Mouse (Mus musculus) retina, postnatal 1 day (tissue): ENCODE data around the gene Slc43a1.
"Not testable (repeated sequence)": the region's sequence is repeated elsewhere in the genome, so short reads cannot be mapped to it uniquely, and the experiment has no call there.

Experiments used
- DNase-seq: peaks from one replicate; pipeline ENCODE4 v3.0.0-alpha.2; 2012

The Slc43a1 gene

GRCm38 (mm10) chr2:84838593-84838949 lies at the start of gene Slc43a1:
TSS of gene Slc43a1 (plus strand) at chr2:84838850.
- DNase-seq, result no peak

GRCm38 (mm10) chr2:84790418-84790817 lies 48.2 kb upstream of the Slc43a1 start:
- no peak for DNase-seq

GRCm38 (mm10) chr2:84792516-84792915 lies 46.1 kb upstream of the Slc43a1 start:
- DNase-seq, result no peak

GRCm38 (mm10) chr2:84793154-84793553 lies 45.5 kb upstream of the Slc43a1 start:
- no peak for DNase-seq

- DNase-seq, result no peak
Observed at GRCm38 (mm10) chr2:84793871-84794270, 44.8 kb upstream of the Slc43a1 start.

- peak; percentile 92 for DNase-seq
Observed at GRCm38 (mm10) chr2:84797833-84798492, 40.7 kb upstream of the Slc43a1 start.

- peak; percentile 77 for DNase-seq
Observed at GRCm38 (mm10) chr2:84798493-84798921, 40.1 kb upstream of the Slc43a1 start, which contains the start of gene Ube2l6. TSS of gene Ube2l6 (plus strand) at chr2:84798828.

GRCm38 (mm10) chr2:84799041-84799561 lies 39.5 kb upstream of the Slc43a1 start:
- DNase-seq, result peak; percentile 84

GRCm38 (mm10) chr2:84800304-84800703 lies 38.3 kb upstream of the Slc43a1 start:
- DNase-seq, result no peak

GRCm38 (mm10) chr2:84801223-84801622 lies 37.4 kb upstream of the Slc43a1 start:
- not testable (repeated sequence) for DNase-seq

- no peak for DNase-seq
Observed at GRCm38 (mm10) chr2:84803963-84804362, 34.7 kb upstream of the Slc43a1 start.

GRCm38 (mm10) chr2:84806546-84806945 lies 32.1 kb upstream of the Slc43a1 start:
- DNase-seq, result no peak

- no peak for DNase-seq
Observed at GRCm38 (mm10) chr2:84809330-84809729, 29.3 kb upstream of the Slc43a1 start.

- no peak for DNase-seq
Observed at GRCm38 (mm10) chr2:84810526-84810885, 28.1 kb upstream of the Slc43a1 start.

- DNase-seq, result peak; percentile 92
Observed at GRCm38 (mm10) chr2:84810886-84811577, 27.6 kb upstream of the Slc43a1 start.

- DNase-seq, result no peak
Observed at GRCm38 (mm10) chr2:84811880-84812279, 26.8 kb upstream of the Slc43a1 start.

- no peak for DNase-seq
Observed at GRCm38 (mm10) chr2:84812676-84813075, 26.0 kb upstream of the Slc43a1 start.

GRCm38 (mm10) chr2:84819861-84820260 lies 18.8 kb upstream of the Slc43a1 start:
- DNase-seq, result no peak

GRCm38 (mm10) chr2:84822552-84822951 lies 16.1 kb upstream of the Slc43a1 start, which contains the start of gene Smtnl1:
TSS of gene Smtnl1 (minus strand) at chr2:84822652.
- no peak for DNase-seq

GRCm38 (mm10) chr2:84823237-84823636 lies 15.4 kb upstream of the Slc43a1 start:
- DNase-seq, result no peak

GRCm38 (mm10) chr2:84826488-84827282 lies 12.0 kb upstream of the Slc43a1 start, which contains the start of gene Timm10:
TSS of gene Timm10 (plus strand) at chr2:84826997.
- peak; percentile 98 for DNase-seq

GRCm38 (mm10) chr2:84827283-84827920 lies 11.2 kb upstream of the Slc43a1 start:
- peak; percentile 8 for DNase-seq
